Mouse (Mus musculus): ENCODE measurements around the gene Cmss1. TPM values are rescaled to one million over a fixed set of nuclear protein-coding genes. Genes with fewer than 3 reads are reported as not detected.

Gene Cmss1
- total RNA-seq, 2 experiments from 2014 or later, result 82.9 to 84.0 TPM

DNA sequence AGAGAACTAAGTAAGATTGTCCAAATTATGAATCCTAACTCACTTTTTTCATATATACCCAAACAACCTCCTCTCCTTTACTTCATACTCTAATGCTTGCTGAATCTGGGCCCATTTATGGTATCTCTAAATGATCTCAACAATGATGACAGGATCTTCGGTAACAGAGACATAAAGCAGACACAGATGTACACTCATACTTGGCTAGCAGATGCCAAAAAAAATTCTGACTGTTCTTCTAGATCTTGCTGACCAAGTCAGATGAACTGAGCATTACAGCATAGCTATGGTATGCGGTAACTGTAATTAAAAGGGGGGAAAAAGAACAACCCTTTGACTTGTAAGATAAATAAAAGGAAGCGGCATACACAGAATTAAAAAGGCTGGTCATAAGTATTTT, 43.2 kb downstream of the Cmss1 start:
- DNase-seq (ENCODE audit: low spot score), result no peak

DNA sequence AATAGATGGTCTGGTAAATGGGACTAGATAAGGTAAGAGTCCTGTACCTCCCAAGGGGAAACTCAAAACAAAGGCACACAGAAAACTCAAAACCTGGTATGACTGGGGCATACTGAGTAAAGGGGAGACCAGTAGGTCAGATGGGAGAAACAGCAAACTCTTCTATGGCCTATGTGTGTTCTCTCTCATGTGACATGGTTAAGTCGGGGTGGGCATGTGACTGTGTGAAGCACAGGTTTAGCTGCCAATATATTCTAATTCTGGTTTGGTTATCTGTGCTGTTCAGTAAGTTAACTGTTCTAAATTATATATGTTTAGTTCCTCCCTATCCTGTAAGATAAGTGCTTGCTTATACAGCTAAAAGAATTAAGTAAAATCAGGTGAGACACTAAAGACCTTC, 46.5 kb downstream of the Cmss1 start:
- intact Hi-C loops (cut with DNase I), result no loop called here
- DNase-seq (ENCODE audit: low spot score), result no peak

More for the DNA sequence above, 43.2 kb downstream of the Cmss1 start:
- intact Hi-C loops (cut with DNase I), result no loop called here

DNA sequence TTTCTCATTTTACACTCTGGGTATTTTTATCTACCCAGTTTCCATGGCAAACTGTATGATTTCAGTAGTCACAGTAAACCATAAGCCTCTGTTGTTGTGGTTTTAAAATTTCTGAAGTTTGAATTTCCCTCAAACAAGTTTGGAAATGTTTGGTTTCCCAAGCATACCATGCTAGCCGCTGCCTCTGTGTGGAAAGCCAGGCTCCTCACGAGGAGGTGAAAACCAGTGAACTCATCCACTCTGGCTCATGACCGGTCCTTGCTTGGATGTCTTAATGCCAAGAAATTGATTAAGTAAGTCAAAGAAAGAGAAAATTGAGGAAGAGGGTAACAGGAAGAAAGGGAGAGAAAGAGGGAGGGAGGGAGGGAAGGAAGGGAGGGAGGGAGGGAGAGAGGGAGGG, 48.4 kb downstream of the Cmss1 start:
- DNase-seq (ENCODE audit: low spot score), result no peak
- intact Hi-C loops (cut with DNase I), result no loop called here

DNA sequence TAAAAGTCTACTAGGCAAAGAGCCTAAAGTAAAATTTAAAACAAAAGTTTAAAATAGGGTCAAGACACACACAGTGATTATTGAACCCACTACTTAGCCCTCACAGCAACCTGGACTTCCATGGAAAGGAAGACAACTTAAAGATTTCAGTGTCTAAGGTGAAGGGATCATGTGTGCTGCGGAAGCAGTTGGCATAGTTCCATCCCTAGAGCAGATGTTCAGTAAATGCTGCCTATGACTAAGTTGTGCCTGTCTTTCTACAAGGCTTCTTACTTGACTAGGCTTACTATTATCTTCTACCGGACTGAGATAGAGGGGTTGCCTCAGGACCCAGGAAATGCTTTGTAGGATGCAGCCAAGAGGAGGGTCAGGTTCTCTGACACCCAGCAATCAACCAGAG, 50.4 kb downstream of the Cmss1 start:
- no peak for DNase-seq (ENCODE audit: low spot score)
- intact Hi-C loops (cut with DNase I), result no loop called here

DNA sequence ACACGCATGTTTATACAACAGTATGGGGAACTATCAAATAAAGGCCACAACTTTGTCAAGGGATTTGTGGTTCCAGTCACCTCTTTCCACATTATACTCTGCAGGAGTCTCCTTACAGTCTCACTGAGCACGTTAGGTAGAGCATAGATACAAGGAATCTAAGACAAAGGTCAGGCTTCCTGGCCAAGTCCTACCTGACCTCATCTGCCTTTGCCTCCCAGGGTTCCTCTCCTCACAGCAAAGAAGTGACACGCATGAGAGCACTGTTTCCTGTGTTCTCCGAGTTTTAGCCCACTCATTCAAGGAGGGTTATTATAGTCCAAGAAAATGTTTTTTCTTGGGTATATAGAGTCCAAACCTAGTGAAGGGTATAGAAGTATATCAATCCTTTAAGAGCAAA, 51.0 kb downstream of the Cmss1 start:
- no peak for DNase-seq (ENCODE audit: low spot score)
- intact Hi-C loops (cut with DNase I), result no loop called here

DNA sequence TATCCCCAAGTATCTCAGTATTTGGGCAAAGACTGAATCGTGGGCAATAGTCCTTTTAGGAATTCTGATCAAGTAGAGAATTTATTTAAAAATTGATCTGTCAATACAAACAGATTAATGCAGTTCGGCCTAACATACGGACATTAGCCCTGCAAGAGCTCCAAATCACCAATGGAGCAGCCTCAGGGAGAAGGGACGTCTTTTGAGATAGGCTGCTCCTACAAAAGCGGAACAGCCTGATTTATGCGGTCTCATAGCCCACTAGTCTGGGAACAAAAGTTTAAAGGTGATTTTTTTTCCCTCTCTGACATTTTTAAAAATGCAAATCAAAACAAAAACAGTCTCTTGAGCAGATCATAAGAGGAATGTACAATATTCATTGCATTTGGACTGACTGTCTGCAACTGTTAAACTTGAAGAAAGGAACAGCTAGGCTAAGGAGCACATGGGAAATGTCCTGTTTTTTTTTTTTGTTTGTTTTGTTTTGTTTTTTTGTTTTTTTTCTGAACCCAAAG, 51.7 kb downstream of the Cmss1 start:
- DNase-seq (ENCODE audit: low spot score), result no peak
- intact Hi-C loops (cut with DNase I), result loop anchor here (5.0 kb wide), 1 partner anchor 133 kb away; no protein-coding TSS in a partner anchor

DNA sequence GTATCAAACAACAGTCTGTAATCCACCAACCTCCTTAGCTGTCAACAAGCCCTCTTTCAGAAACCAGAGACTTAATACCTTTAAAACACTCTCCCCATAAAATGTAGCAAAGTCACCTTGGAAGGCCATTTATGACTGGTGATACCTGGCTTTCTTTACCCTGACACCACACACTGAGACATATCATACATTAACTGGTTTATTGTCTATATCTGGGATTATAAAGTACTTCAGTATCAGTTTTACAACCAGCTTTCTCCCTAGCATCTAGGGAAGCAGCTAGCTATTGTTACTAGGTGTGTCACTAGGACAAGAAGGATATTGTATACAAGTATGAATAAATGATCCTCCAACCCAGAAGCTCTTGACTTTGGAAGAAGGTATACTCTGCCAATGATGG, 53.4 kb downstream of the Cmss1 start:
- DNase-seq (ENCODE audit: low spot score), result no peak
- intact Hi-C loops (cut with DNase I), result loop anchor here (5.0 kb wide), 1 partner anchor 131 kb away; no protein-coding TSS in a partner anchor

DNA sequence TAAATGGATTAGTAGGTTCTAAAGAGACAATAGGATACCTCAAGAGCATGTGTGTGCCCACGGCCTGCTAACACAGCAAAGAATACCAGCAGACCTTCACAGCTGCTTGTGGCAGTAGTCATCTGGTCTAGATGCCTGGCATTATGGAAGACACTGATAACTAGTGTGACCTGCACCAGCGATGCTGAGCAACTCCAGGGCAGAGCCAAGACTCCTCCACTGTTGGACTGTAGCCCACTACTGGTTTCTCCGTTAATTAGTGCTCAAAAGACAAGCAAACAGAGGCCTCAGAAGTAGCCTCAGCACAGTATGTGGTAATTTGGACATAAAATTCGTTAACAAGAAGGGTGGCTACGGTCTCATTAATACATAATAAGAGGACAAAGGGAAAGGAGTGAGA, 54.0 kb downstream of the Cmss1 start:
- no peak for DNase-seq (ENCODE audit: low spot score)
- intact Hi-C loops (cut with DNase I), result loop anchor here (5.0 kb wide), 1 partner anchor 130 kb away; no protein-coding TSS in a partner anchor

DNA sequence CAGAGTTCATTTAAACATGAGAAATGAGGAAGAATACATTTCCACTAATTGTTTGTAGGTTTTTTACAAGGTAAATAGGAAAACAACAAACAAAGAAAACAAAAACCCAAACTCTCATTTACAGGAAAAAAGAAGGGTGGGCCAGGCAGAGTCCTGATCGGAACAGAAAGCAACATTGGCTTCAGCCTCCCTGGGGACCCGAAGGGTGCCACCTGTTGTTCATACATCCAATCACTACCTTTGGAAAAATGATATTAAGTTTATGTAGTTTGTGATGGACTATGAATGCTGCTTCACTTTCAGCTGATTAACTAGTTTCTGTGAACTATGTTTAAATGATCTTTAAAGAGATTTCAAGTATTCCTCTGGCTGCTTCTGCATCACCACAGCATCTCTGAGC, 55.0 kb downstream of the Cmss1 start:
- intact Hi-C loops (cut with DNase I), result loop anchor here (5.0 kb wide), 1 partner anchor 129 kb away; no protein-coding TSS in a partner anchor
- no peak for DNase-seq (ENCODE audit: low spot score)

DNA sequence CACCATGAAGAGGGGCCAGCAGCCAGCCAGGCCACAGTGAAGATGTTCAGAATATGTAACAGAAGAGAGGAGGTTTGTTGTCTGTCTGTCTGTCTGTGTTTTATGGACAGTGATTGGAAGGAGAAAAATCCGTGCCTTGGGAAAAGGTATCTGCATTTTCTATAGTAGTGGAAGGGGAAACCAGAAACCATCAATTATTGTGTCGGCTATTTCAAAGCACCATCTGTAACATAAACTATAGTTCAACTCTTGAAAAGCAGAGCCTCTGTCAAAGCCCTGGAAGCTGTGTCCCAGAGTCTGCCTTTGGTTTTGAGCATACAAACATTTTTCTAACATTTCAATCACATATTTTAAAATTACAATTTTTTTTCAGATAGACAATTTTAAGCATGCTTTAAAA, 55.8 kb downstream of the Cmss1 start:
- DNase-seq (ENCODE audit: low spot score), result no peak
- intact Hi-C loops (cut with DNase I), result loop anchor here (5.0 kb wide), 1 partner anchor 129 kb away; no protein-coding TSS in a partner anchor

- no peak for DNase-seq (ENCODE audit: low spot score)
Observed at GRCm38 (mm10) chr16:57550088-57550487, 56.6 kb downstream of the Cmss1 start.

DNA sequence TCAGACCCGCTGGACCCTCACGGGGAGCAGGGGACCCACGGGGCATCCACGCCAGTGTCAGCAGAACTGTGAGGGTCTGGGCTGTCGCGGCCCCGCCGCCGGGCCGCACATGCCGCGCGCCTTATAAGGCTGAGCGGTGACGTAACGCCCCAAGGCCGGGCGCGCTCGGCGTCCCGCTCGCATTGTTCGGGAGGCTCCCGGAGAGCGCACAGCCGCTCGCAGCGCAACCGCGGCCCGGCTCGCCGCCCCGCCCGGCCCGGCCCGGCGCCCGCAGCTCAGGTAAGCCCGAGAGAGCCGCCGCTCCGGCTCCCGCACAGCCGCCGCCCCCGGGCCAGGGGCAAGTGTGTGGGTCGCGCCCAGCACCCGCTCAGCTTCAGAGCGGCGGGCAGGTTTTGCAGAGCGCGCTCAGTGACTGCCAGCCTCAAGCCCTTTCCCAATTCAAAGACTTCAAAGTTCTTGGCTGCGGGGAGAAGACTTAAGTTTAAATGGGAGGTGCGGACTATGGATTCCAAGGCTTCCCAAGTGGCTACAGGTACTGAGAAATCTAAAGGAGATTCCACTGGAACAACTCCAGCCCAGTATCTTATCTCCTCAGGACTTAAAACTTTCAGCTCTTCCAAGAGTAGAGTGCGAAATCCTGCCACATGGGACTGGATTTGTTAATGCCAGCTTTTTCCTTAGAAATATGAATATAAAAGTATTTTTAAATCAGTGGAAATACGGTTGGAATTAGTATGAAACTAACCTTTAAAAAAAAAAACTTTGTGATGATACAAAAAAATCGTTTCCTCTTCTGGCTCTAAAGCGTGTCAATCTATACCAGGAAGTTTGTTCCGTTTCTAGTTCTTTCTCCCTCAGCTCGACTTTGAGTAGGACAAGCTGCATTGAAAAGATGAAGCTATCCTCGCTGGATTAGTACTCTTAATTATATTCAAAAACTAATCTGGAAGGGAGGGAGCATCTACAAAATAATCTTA, 57.3 kb downstream of the Cmss1 start:
- peak; percentile 77 for DNase-seq (ENCODE audit: low spot score)
- intact Hi-C loops (cut with DNase I), result loop anchor here (5.0 kb wide), 1 partner anchor 127 kb away; no protein-coding TSS in a partner anchor

More at GRCm38 (mm10) chr16:57550088-57550487, 56.6 kb downstream of the Cmss1 start:
- intact Hi-C loops (cut with DNase I), result loop anchor here (5.0 kb wide), 1 partner anchor 128 kb away; no protein-coding TSS in a partner anchor

- no peak for DNase-seq (ENCODE audit: low spot score)
- intact Hi-C loops (cut with DNase I), result no loop called here
Observed at GRCm38 (mm10) chr16:57548608-57549007, 58.1 kb downstream of the Cmss1 start.

- intact Hi-C loops (cut with DNase I), result no loop called here
- no peak for DNase-seq (ENCODE audit: low spot score)
Observed at GRCm38 (mm10) chr16:57546355-57546754, 60.3 kb downstream of the Cmss1 start.

DNA sequence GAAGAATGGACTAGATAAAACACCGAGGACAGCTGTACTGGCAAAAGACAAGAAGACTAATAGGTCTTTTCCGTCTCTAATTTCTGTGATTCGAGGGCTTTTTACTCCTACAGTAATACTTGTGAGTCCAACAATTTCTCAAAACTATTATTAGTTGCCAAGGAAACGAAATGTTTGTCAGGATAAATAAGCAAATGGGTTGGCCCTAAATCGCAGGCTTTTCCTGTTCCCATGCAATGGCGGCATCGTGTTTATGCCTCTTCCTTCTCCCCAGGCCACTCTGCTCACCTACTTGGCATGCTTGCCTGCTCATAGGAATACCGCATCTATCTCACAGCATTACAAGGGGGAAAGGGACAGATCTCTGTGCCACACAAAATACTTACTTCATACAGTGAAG, 62.2 kb downstream of the Cmss1 start:
- no peak for DNase-seq (ENCODE audit: low spot score)
- intact Hi-C loops (cut with DNase I), result no loop called here

- intact Hi-C loops (cut with DNase I), result no loop called here
- no peak for DNase-seq (ENCODE audit: low spot score)
Observed at GRCm38 (mm10) chr16:57543243-57543642, 63.4 kb downstream of the Cmss1 start.

GRCm38 (mm10) chr16:57536511-57536910, 70.2 kb downstream of the Cmss1 start:
- intact Hi-C loops (cut with DNase I), result no loop called here

GRCm38 (mm10) chr16:57534811-57535210, 71.9 kb downstream of the Cmss1 start:
- DNase-seq (ENCODE audit: low spot score), result no peak
- intact Hi-C loops (cut with DNase I), result no loop called here

More at GRCm38 (mm10) chr16:57536511-57536910, 70.2 kb downstream of the Cmss1 start:
- DNase-seq (ENCODE audit: low spot score), result no peak

DNA sequence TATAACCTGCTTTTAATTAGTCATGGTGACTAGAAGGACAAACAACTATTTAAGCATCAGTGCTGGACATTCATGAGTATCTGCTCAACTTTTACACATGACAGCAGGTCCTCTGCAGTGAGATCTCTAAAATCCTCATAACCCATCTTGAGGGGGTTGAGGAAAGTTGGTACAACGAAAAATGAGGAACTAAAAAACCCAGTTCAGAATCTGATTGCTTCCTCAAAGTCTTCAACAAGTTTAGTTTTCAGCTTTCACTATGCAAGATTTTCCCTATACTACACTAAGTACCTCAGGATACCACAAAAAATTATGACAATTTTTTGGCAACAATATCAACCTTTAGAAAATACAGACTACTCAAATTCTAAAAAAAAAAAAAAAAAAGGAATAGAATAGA, 72.3 kb downstream of the Cmss1 start:
- no peak for DNase-seq (ENCODE audit: low spot score)
- intact Hi-C loops (cut with DNase I), result no loop called here

GRCm38 (mm10) chr16:57532081-57532493, 74.6 kb downstream of the Cmss1 start:
- intact Hi-C loops (cut with DNase I), result no loop called here
- no peak for DNase-seq (ENCODE audit: low spot score)

DNA sequence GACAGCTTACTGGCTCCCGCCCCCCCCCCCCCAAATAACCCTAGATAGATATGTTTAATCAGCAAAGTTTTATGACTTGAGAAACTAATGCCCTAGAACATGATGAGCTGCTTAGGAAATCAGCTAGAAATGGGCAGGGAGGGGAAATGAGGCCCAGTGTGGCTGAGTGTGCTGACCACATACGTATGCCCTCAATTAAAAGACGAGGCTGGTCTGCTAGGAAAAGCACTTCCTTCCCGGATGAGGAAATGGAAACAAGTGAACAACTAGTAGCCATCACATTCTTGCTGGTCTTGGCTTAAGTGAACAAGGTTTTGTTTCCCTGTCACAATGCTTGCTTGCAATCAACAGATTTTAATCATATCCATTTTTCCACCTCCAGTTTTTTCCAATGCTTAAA, 76.1 kb downstream of the Cmss1 start:
- DNase-seq (ENCODE audit: low spot score), result no peak
- intact Hi-C loops (cut with DNase I), result no loop called here
